Mouse (Mus musculus) adrenal gland, postnatal 0 days (tissue): ENCODE results near the gene Wtip. TPM values are rescaled to one million over a fixed set of nuclear protein-coding genes. Genes with fewer than 3 reads are reported as not detected.

Experiments used
- polyA plus RNA-seq: library from polyadenylated mRNA; unstranded; fragments of >200 nt; fragmentation: Nextera tagmentation; extraction: Ambion mirVana; gene quantifications from 2 replicates; pipeline ENCODE4 v1.2.1, GENCODE M21; 2015

Wtip gene
- polyA plus RNA-seq: 7.6 and 7.7 TPM in 2 replicates

GRCm38 (mm10) chr7:34133117-34133762 lies at the start of gene Wtip:
TSS of gene Wtip (minus strand) at chr7:34133268.

DNA sequence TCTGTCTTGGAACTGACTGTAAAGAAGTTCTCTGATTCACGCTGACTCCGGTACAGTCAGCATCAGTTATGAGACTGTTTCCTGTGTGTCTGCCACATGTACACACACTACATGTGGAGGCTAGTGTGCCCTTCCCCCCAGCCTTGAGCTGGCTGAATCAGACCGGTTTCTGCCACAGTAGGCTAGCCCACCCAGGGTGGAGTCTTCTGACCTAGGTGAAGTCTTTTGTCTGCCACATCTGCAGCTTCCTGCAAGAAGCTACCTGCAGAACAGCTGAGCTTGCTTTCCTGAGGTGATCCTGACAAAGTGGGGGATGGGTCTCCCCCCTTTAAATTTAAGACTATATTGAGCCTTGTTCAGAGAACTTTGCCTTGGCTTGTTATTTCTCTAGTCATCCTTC lies 36.4 kb upstream of the Wtip start, which contains the start of gene Uba2:
TSS of gene Uba2 (minus strand) at position 146 of the 400 bp plus-strand sequence.

DNA sequence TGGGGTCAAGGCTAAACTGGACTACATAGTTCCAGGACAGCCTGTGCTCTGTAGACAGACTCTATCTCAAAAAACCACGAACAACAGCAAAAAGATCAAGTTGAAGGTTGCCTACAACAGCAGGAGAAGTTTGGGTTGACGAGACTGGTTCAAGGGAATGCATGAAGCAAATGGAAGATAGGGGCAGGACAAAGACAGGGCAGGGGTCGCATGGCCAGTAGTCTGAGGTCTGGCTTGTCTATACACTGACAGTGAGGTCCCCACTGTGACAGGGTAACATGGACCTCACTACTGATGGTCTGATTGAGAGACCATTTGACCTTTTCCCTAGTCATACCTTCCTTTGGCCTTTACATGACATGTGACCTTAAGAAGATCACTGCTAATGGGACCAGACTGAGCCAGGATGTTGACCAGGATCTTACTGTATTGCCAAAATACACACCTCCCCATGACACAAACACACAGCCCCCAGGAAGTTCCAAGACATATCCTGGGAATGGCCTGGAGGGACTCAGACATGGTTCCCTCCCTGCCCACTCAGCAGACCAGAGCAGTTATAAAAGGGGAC lies 38.1 kb downstream of the Wtip start, which contains the start of gene Scgb1b30:
TSS of gene Scgb1b30 (plus strand) at position 521 of the 571 bp plus-strand sequence.

Other genes with a start within 250 kb of the Wtip start
- gene Scgb2b26, start 188.2 kb downstream of the Wtip start, polyA plus RNA-seq: not detected in 2 replicates
- not detected in 2 replicates for gene Scgb2b27, start 119.3 kb downstream of the Wtip start, polyA plus RNA-seq
- gene Scgb1b27, start 111.8 kb downstream of the Wtip start, polyA plus RNA-seq: not detected in 2 replicates
- gene Scgb1b30, start 37.8 kb downstream of the Wtip start, polyA plus RNA-seq: not detected in 2 replicates
- gene Uba2, start 36.3 kb upstream of the Wtip start, polyA plus RNA-seq: 91.6 and 110 TPM in 2 replicates
- gene Pdcd2l, start 63.4 kb upstream of the Wtip start, polyA plus RNA-seq: 51.6 and 55.0 TPM in 2 replicates
- gene Gpi1, start 97.1 kb upstream of the Wtip start, polyA plus RNA-seq: 167 and 200 TPM in 2 replicates
- gene Gm6096, start 117.8 kb upstream of the Wtip start, polyA plus RNA-seq: not detected in 2 replicates
- gene 4931406P16Rik, start 180.3 kb upstream of the Wtip start, polyA plus RNA-seq: 29.2 and 31.1 TPM in 2 replicates